Mouse (Mus musculus): ENCODE results near the gene Phf10.

- TF ChIP-seq GATA1 (IDR thresholded peaks at IDR 0.05; ENCODE audit: low read length) (no peak), TAL1 (IDR thresholded peaks at IDR 0.05; ENCODE audit: low read length) (no peak)
Observed at GRCm38 (mm10) chr17:14917866-14918265, 43.2 kb downstream of the Phf10 start.
